Mouse (Mus musculus): Measurements from ENCODE around the gene Arid1b.

Gene Arid1b

DNA sequence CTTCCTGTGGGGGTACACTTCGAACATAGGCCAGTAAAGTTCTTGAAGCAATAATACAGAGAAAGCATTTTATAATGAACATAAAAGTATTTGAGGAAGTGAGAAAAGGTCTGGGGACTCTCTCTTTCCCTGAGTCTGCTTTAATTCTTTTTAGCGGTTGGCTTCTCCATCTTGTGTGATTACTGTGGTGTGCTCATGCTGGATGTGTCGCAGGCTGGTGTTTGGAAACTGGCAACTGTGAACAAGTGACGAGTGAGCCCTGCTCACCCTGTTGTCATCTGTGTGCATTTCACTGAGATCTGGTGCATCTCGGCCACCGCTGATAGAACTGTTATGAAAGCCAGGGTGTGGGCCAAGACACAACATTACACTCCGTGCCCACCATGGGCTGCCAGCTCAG lies 216.8 kb downstream of the Arid1b start:
- DNase-seq (ENCODE audit: low spot score): no peak

DNA sequence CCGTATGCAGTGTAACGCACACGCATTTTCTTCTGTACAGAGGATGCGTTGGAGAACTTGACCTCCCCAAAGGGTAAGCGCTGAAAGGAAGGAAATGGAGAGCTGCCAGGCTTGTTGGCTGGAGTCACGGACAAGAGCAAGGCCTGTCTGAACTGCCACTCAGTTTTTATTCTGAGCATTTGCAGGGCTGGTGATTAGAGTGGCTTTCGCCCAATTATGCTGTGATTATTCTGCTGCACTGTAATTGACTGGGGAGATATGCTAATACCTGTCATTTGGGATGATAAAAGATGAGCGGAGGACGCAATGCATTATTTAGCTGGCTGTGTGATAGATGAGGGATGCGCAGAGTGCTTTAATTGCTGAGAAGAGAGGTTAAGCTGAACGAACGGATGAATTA lies 218.0 kb downstream of the Arid1b start:
- peak; percentile 42 for DNase-seq (ENCODE audit: low spot score)

- no peak for DNase-seq (ENCODE audit: low spot score)
These were observed 219.3 kb downstream of the Arid1b start for GRCm38 (mm10) chr17:5213441-5213840.

- DNase-seq (ENCODE audit: low spot score): no peak
These were observed 221.2 kb downstream of the Arid1b start for GRCm38 (mm10) chr17:5215352-5215751.

GRCm38 (mm10) chr17:5216965-5217546 lies 222.9 kb downstream of the Arid1b start:
- DNase-seq (ENCODE audit: low spot score): no peak

GRCm38 (mm10) chr17:5217852-5218845 lies 224.0 kb downstream of the Arid1b start:
- DNase-seq (ENCODE audit: low spot score): no peak

GRCm38 (mm10) chr17:5218955-5219557 lies 224.9 kb downstream of the Arid1b start:
- DNase-seq (ENCODE audit: low spot score): no peak

GRCm38 (mm10) chr17:5221041-5221440 lies 226.9 kb downstream of the Arid1b start:
- peak; percentile 39 for DNase-seq (ENCODE audit: low spot score)

DNA sequence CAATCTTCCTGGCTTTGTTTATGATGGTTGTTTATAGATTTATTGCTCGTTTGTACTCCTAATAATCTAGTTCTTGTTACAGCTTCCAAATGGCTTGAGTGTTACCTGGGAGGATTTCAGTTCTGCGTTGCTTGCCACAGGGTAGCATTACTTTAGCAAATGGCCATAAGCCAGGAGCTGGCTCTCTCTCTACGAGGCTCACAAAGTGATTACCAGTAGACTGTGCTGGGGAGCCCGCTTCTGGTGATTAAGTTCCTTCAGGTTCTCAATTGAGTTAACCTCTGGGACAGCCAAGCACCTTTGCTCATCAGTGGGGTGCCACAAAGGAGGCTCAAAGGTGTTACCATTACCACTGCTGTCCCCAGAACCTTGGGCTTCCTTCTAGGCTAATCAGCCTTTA lies 227.4 kb downstream of the Arid1b start:
- no peak for DNase-seq (ENCODE audit: low spot score)

GRCm38 (mm10) chr17:5222827-5223226 lies 228.7 kb downstream of the Arid1b start:
- no peak for DNase-seq (ENCODE audit: low spot score)

DNA sequence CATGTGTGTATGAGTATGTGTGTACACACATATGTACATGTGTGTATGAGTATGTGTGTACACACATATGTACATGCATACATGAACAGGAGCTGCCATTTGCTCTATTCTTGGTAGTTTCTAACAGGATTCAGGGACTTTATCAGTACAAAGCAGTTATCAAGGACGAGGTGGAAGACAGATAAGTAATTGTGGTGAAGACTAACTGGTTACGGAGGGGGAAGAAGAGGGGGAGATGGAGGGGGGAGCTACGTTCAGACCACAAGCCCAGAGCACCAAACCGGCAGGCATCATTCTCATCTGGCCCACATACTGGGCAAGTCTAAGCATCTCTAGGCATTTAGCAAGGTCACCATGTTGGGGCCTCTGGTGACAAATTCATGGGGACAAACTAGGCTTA lies 230.8 kb downstream of the Arid1b start:
- DNase-seq (ENCODE audit: low spot score): no peak

DNA sequence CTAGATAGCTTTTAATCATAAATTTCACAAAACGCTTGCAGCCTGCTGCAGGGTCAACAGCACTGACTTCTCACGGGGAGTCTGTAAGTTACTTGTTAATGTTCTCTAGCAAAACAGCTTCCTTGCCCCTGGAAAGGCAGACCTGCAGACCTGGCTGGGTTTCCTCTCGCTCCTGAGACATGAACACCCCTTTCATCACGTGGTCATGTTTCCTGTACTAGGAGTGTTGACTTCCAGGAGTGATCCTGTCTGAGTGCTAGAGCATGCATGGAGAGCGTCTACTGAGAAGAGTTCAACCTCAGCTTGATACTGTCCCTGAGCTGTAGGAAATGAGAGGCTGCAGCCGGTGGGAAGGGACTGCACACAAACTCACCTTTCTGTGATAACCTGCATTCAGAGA lies 233.0 kb downstream of the Arid1b start:
- DNase-seq (ENCODE audit: low spot score): no peak

DNA sequence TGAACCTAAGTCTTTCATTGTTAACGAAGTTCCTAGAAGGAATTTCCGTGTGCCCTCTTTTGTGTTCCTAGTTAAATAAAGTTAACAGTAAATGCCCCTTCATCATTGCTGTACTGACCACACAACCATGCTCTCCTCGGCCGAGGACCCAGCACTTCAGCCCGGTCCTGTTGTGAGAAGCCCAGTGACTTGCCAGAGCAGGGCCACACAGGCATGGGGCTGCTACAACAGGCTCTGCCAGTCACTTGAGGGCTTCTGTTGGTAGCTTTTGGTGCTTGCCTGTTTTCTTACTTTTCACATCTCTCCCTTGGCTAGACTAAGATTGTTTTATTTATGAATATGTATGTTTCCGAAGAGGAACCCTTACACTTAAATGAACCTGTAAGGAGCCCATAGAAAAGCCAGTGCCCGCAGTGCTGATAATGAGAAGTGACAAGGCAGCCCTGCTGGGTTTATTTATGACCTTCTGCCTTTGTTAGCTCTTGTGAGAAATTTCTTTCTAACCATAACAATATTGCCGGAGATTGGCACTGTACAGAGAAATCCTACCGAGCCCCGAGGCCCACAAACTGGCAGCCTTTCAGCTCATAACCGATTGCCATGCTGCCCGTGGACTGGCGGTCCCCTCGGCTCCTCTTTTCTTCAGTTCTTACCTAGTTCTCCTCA lies 234.0 kb downstream of the Arid1b start:
- no peak for DNase-seq (ENCODE audit: low spot score)

DNA sequence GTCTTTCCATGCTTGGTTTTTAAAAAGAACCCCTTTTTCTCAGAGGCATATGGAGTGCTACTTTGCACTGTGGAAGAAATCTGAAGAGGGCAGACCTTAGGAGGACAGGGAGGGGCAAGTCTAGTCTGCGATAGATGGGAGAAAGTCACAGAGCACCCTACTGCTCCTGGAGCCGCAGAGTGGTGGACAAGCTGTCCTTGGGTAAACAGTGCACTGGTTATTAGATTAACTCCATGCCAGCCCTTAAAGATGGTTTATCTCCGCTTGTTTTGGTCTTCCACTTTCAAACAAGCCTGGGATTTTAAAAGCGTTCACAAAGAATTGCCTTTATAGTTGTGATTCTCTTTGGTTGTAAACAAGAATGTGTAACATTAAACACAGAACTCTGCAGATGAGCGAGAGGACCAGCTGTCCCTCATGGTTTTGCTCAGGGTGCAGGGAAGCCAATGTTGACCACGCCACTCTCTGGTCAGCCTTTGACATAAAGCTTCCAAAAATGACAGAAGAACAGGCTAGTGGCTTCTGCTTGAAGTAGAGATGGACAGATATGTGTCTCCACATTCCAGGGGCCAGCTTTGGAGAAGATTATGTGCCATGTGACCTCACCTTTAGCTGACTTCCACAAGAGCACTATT lies 234.6 kb downstream of the Arid1b start:
- DNase-seq (ENCODE audit: low spot score): no peak

DNA sequence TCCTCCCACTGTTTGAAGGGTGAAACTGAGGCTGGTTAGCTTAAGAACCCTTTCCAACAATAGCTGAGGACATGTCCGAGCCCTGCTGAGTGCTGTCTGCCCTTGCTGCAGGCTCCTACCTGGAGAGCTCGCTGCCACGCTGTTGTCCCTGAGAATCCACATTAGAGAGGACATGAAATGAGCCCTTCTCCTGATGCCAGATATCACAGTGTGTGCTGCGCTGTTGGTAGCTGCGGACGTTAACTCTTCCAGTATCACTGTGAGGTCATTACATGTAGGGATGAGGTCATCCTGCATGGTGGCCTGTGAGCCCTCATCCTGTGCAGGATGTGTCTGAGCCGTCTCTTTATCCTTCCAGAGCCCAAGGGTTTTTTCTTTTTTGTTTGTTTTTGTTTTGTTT lies 235.9 kb downstream of the Arid1b start:
- DNase-seq (ENCODE audit: low spot score): no peak

GRCm38 (mm10) chr17:5232180-5232579 lies 238.0 kb downstream of the Arid1b start:
- DNase-seq (ENCODE audit: low spot score): no peak

- no peak for DNase-seq (ENCODE audit: low spot score)
These were observed 239.9 kb downstream of the Arid1b start for GRCm38 (mm10) chr17:5233991-5234390.

- no peak for DNase-seq (ENCODE audit: low spot score)
These were observed 240.9 kb downstream of the Arid1b start for GRCm38 (mm10) chr17:5235057-5235456.

DNA sequence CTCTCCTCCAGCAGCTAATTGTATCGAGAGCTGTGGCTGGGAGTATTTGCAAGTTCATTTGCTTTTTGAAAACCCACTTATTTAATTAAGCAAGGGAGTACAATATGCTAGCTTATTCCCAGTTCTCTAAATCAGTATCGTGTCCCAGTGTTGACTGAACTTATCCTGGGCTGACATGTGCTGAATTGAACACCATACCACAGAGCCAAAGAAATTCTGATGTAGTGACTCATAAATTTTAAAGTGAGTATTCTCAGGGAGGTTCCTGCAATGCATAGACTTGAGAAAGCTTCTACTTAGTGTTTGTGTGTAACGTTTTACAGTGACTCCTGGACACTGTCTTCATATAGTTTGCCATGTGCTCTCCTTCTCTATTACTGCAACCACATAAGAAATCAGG lies 243.6 kb downstream of the Arid1b start:
- no peak for DNase-seq (ENCODE audit: low spot score)

DNA sequence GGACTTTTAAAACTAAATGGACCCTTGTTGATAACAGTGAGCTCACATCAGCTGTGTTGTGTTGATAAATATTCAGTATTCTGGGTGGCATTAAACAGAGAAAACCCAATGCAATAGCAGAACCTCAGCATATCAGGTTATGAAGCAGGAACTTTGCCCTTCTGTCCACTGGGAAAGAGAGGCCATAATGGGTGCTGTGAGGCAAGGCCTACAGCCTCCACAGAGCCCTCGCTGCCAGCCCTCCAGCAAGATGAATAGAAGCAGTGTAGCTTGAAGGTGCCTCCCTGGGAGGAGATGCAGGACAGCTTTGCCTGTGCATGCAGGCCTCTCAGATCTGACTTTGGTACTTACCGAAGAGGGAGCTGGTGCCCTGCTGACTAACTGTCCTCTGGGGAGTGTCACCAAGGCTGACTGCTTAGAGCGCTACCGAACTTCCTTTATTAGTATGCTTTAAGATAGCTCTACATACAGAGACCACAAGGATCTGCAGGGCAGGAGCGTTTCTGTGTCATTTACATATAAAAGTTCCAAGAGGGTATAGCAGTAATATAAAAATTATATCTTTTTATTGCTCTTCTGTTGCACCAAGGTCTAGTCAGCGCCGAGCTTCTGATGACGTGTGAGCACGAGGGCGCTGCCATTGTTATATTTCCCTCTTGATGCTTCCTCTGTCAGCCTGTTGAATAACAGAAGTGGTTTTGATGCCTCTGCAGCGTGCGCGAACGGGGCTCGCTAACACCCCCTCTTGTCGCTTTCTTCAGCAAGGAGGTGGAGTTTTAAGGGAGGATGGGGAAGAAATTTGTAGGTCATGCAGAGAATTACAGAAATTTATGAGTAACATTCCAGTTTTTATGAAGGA lies 244.5 kb downstream of the Arid1b start:
- DNase-seq (ENCODE audit: low spot score): peak; percentile 26

DNA sequence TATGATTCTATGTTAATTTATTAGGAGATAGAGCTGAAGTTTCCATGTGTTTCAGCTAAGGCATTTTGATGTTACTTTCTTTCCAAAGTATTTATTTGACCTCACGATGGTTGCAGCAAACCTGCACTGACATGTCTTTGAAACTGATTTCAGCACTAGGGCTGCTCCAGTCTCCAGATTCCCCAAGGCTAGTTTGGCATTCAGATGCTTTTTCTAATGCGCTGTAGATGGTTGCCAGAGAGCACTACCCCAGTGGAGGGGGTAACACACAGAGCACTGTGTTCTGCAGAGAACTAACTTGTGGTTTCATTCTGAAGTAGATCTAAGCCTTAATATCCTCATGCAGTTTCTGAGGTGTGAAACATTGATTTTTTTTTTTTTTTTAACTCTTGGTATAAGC lies 250.4 kb downstream of the Arid1b start:
- no peak for DNase-seq (ENCODE audit: low spot score)
